Mouse (Mus musculus) ES-E14 (cell line): ENCODE measurements at regions not wholly inside any gene's neighbourhood (a gene's known extent, or its start where the extent isn't known, plus 50 kb on each side); places are given as distances from the start of the nearest gene placed in this dataset.

ENCODE experiments used
- CHD2 ChIP-seq: IDR thresholded peaks from 2 replicates; pipeline ENCODE4 v1.6.1; 2014; ENCODE audit warnings: mild to moderate bottlenecking, low read depth, low read length, inconsistent platforms
- HCFC1 ChIP-seq: IDR thresholded peaks from 2 replicates; pipeline ENCODE4 v1.6.1; 2012; ENCODE audit warnings: low read length, inconsistent platforms, borderline replicate concordance; ENCODE audit not compliant: insufficient read depth
- MAFK ChIP-seq: IDR thresholded peaks from 2 replicates; pipeline ENCODE4 v1.6.1; 2014; ENCODE audit warnings: mild to moderate bottlenecking, low read depth, low read length, inconsistent platforms; ENCODE audit not compliant: insufficient read depth
- ZC3H11A ChIP-seq: IDR thresholded peaks from 2 replicates; pipeline ENCODE4 v1.6.1; 2012; ENCODE audit warnings: low read depth, mild to moderate bottlenecking, inconsistent platforms, low read length, borderline replicate concordance
- ZNF384 ChIP-seq: IDR thresholded peaks from 2 replicates; pipeline ENCODE4 v1.6.1; 2012; ENCODE audit warnings: low read depth, low read length, inconsistent platforms

DNA sequence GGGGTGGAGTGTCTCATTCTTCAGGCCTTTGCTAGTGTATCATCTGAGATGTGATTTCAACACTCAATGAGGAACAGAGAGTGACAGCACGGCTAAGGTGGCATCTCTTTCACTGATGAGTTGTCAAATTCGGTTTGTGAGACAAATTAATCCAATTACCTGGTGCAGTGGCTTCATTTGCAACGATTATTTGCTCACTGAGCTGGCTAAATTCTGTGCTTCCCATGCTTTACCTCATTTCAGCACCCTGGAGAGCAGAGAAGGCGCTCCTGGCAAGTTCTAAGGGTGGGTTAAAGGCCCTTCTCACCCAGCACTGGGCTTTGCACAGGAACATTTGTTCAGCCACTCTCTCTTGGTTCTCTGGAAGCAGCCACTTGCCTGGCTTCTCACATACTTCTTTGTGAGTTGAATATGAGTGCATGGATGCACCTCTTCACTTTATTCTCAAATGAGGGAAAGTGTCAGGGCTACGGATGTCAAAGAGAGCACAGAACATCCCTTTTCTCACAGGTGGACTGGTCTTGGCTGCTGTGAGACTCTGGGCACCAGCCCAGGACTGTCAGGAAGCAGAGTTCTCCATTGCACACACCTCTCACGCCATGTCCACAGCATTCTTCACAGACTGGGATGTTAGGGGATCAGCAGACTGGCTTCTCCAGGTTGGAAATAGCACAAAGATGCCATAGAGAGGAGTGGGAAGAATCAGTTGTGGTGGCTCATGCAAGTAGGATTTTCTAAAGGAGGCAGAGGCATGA, 193.4 kb downstream of the Sec23ip start:
- TF ChIP-seq HCFC1 (no peak), CHD2 (no peak), ZC3H11A (no peak), MAFK (no peak), ZNF384 (no peak)
